Mouse (Mus musculus) left cerebral cortex, adult 8-10 months (tissue): ENCODE measurements at regions not wholly inside any gene's neighbourhood (a gene's known extent, or its start where the extent isn't known, plus 50 kb on each side); places are given as distances from the start of the nearest gene placed in this dataset.

Experiments
- DNase-seq, 2 experiments: peaks; one replicate each; pipeline ENCODE4 v3.0.0; 2022; ENCODE audit warnings: low spot score in 2 of 2

- DNase-seq, result no peak
These were observed 1248.4 kb downstream of the Hace1 start for GRCm38 (mm10) chr10:46826012-46826411.

- peak in 1 of 2 experiments; percentile 4 for DNase-seq
These were observed 1249.0 kb downstream of the Hace1 start for GRCm38 (mm10) chr10:46826639-46827038.

GRCm38 (mm10) chr10:46827109-46827812 lies 1249.6 kb downstream of the Hace1 start:
- no peak for DNase-seq

GRCm38 (mm10) chr10:46828164-46828563 lies 1250.5 kb downstream of the Hace1 start:
- no peak for DNase-seq

GRCm38 (mm10) chr10:46845578-46846314 lies 1268.1 kb downstream of the Hace1 start:
- no peak for DNase-seq
